Mouse (Mus musculus) neural tube, embryonic 14.5 days (tissue): ENCODE results near the gene 3110082I17Rik. TPM values are rescaled to one million over a fixed set of nuclear protein-coding genes. Genes with fewer than 3 reads are reported as not detected.
A peak's percentile ranks its signal among the peaks of the same experiment; 100 is the strongest.

Experiments
- ATAC-seq: fragments of 200-750 bp; cut with Nextera tagmentation; 2 replicates; pipeline ENCODE4 v1.8.0; 2017; ENCODE audit warnings: low read depth, mild to moderate bottlenecking, moderate TSS enrichment, moderate library complexity
- H3K27ac ChIP-seq: fragments of 300-500 bp; sonication (generic); 2 replicates; pipeline ENCODE4 v1.5.1; 2014; ENCODE audit warnings: low read depth, mild to moderate bottlenecking, control low read depth, low read length, moderate library complexity, mixed read lengths
- H3K27me3 ChIP-seq: fragments of 300-500 bp; sonication (generic); 2 replicates; pipeline ENCODE4 v1.6.1; 2014; ENCODE audit warnings: low read length; ENCODE audit not compliant: control insufficient read depth, insufficient read depth
- H3K36me3 ChIP-seq: fragments of 300-500 bp; sonication (generic); 2 replicates; pipeline ENCODE4 v1.6.1; 2014; ENCODE audit warnings: low read length, mixed read lengths; ENCODE audit not compliant: control insufficient read depth, insufficient read depth
- H3K4me1 ChIP-seq: fragments of 300-500 bp; sonication (generic); 2 replicates; pipeline ENCODE4 v1.6.1; 2014; ENCODE audit warnings: low read length; ENCODE audit not compliant: control insufficient read depth, insufficient read depth
- H3K4me2 ChIP-seq: fragments of 300-500 bp; sonication (generic); 2 replicates; pipeline ENCODE4 v1.6.1; 2014; ENCODE audit warnings: mild to moderate bottlenecking, low read depth, low read length, control low read depth
- H3K4me3 ChIP-seq: fragments of 300-500 bp; sonication (generic); 2 replicates; pipeline ENCODE4 v1.5.1; 2014; ENCODE audit warnings: low read depth, low read length, control low read depth, mixed read lengths
- H3K9ac ChIP-seq: fragments of 300-500 bp; sonication (generic); replicated peaks from 2 replicates; pipeline ENCODE4 v1.6.1; 2014; ENCODE audit warnings: low read depth, mild to moderate bottlenecking, control low read depth, low read length, mixed read lengths
- H3K9me3 ChIP-seq: fragments of 300-500 bp; sonication (generic); 2 replicates; pipeline ENCODE4 v1.6.1; 2016; ENCODE audit warnings: low read length; ENCODE audit not compliant: control insufficient read depth
- WGBS: fragments of 180-500 bp; shearing (Covaris S2); extraction: QIAGEN DNeasy Blood & Tissue Kit; methylation state at CpG from one replicate; pipeline ENCODE4 v1.1.7; 2014; 5-methylcytosine and 5-hydroxymethylcytosine counted together
- polyA plus RNA-seq: library from polyadenylated mRNA; unstranded; fragments of >200 nt; fragmentation: Nextera tagmentation; extraction: Ambion mirVana; gene quantifications from 2 replicates; pipeline ENCODE4 v1.2.1, GENCODE M21; 2014

The 3110082I17Rik gene
- polyA plus RNA-seq, 1 experiment from 2014 or later = 11.7 TPM

DNA sequence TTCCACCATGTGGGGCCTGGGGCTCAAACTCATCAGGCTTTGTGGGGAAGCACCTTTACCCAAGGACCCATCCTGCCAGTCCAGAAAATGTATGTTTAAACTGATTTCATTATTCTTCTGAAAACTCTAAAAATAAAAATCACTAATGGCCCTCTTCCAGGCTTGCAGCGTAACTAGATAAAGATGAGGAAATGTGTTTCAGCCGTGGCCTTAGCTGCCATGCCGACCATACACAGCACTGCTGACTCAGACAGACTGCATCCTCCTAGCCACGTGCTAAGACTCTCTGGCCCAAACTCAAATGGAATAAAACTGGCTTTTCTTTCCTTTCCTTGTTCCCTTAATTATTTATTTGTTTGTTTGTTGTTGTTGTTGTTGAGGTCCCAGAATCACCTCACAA, 4.5 kb upstream of the 3110082I17Rik start:
- WGBS = 72% methylated on average over 4 of the region's 4 CpGs
- no peak overlapping the region for H3K9ac ChIP-seq
- H3K4me2 ChIP-seq = no peak overlapping the region
- no peaks in the 10 kb centered on the region for H3K9me3 ChIP-seq
- no peak for ATAC-seq
- H3K36me3 ChIP-seq = no peaks in the 10 kb centered on the region
- H3K27me3 ChIP-seq = no peaks in the 10 kb centered on the region
- 0 out of 2 replicates have a peak, but pooled peaks cover 4% of the 10 kb centered on the region for H3K4me1 ChIP-seq
- H3K27ac ChIP-seq = no peak overlapping the region
- H3K4me3 ChIP-seq = no peak overlapping the region

DNA sequence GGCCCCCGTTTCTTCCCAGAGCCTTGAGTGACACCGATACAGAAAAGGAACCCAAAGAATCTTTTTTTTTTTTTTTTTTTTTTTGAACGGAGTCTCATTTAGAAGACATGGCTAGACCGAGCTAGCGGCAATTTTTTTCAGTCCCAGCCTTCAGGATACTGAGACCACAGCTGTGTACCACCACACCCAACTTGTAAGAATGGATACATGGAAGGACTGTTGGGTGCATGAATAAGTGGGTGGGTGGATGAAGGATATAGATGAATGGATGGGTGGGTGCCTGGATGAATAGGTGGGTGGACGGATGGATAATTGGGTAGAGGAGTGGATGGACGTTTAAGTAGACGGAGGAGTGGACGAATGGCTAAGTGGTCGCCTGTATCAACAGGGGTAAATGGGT, 389 bp downstream of the 3110082I17Rik start:
- H3K4me3 ChIP-seq = peak overlapping the region; percentile 52
- 0 out of 2 replicates have a peak, but pooled peaks cover 3% of the 10 kb centered on the region for H3K36me3 ChIP-seq
- H3K4me1 ChIP-seq = peaks cover 10% of the 10 kb centered on the region; the same call in 1 of the 2 replicates
- 11% methylated on average over 10 of the region's 10 CpGs for WGBS
- peak overlapping the region; percentile 52 for H3K9ac ChIP-seq
- peak; percentile 16 for ATAC-seq
- no peak overlapping the region for H3K27ac ChIP-seq
- H3K9me3 ChIP-seq = no peaks in the 10 kb centered on the region
- H3K27me3 ChIP-seq = no peaks in the 10 kb centered on the region
- peak overlapping the region; percentile 83 for H3K4me2 ChIP-seq

DNA sequence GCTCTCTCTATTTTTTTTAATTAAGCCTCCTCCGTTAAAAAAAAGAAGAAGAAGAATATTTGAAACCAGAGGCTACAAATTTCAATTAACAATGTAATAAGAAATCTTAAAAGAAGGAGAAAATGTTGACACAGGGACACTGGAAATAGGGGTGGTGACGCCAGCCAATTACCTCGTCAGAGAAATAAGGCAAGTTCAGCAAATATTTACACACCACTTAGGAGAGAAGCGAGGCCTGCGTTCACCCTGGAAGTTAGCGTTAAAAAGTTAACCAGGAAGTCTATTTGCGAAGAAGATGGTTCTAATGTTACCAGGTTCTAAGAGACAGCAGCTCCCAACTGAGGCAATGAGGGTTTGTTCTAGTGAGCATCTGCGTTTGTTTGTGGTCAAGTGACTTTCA, 3.1 kb downstream of the 3110082I17Rik start:
- Histone ChIP-seq H3K27me3 (no peaks in the 10 kb centered on the region), H3K9me3 (no peaks in the 10 kb centered on the region), H3K4me1 (peaks cover 10% of the 10 kb centered on the region; the same call in 1 of the 2 replicates), H3K9ac (no peak overlapping the region), H3K27ac (no peak overlapping the region), H3K36me3 (0 out of 2 replicates have a peak, but pooled peaks cover 3% of the 10 kb centered on the region), H3K4me3 (no peak overlapping the region), H3K4me2 (no peak overlapping the region)
- 95% methylated on average over 8 of the region's 8 CpGs for WGBS
- ATAC-seq = no peak

DNA sequence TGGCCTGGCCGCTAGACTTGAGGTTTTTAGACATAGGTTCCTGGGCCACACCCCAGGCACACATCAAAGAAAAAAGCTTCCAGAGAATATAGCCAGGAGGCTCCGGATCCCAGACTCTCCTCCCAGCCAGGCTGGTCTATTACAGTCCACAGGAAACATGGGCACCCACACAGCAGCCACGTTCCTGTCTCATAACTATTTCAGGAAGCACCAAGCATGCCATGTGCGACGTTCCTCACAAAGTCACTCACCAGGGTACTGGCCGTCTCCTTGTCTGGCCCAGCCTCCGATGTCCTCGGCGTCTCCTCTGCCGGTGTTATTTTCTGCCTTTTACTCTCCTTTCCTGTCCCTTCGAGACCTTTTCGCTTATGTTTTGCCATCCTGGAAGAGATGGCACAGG, 5.2 kb downstream of the 3110082I17Rik start:
- Histone ChIP-seq H3K9ac (no peak overlapping the region), H3K4me3 (no peak overlapping the region), H3K27me3 (no peaks in the 10 kb centered on the region), H3K27ac (no peak overlapping the region), H3K4me1 (peaks cover 7% of the 10 kb centered on the region; the same call in 1 of the 2 replicates), H3K36me3 (0 out of 2 replicates have a peak, but pooled peaks cover 3% of the 10 kb centered on the region), H3K4me2 (no peak overlapping the region), H3K9me3 (no peaks in the 10 kb centered on the region)
- WGBS = 94% methylated on average over 12 of the region's 12 CpGs
- no peak for ATAC-seq

- 80% methylated on average over 10 of the region's 10 CpGs for WGBS
- Histone ChIP-seq H3K27me3 (no peaks in the 10 kb centered on the region), H3K9me3 (no peaks in the 10 kb centered on the region), H3K27ac (no peak overlapping the region), H3K4me2 (no peak overlapping the region), H3K4me3 (no peak overlapping the region), H3K36me3 (0 out of 2 replicates have a peak, but pooled peaks cover 3% of the 10 kb centered on the region), H3K9ac (no peak overlapping the region), H3K4me1 (peaks cover 9% of the 10 kb centered on the region; the same call in 1 of the 2 replicates)
- ATAC-seq = no peak
These were observed 7.3 kb downstream of the 3110082I17Rik start for GRCm38 (mm10) chr5:139453031-139453430.

DNA sequence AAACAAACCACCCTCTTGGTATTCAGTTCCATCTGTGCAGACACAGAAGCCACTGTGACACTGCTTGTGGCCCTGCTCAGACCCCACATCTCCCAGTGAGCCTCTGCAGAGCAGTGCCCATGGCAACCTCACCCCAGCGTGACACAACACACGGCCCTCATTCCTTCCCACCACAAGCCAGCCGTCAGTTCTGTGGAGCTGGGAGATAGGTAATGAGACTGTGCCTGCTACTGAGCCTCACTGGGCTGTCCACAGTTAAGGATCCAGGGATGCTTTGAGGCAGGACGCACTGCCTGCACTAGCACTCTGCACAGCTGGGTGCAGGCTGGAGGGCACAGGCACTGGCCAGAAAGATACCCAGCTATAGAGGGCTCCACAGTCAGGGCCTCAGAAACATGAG, 10.4 kb downstream of the 3110082I17Rik start:
- Histone ChIP-seq H3K36me3 (no peaks in the 10 kb centered on the region), H3K4me3 (no peak overlapping the region), H3K9me3 (no peaks in the 10 kb centered on the region), H3K27me3 (no peaks in the 10 kb centered on the region), H3K27ac (0 out of 2 replicates have a peak overlapping the region, but pooled peaks have one; percentile 25), H3K4me2 (no peak overlapping the region), H3K4me1 (peaks cover 9% of the 10 kb centered on the region; the same call in 1 of the 2 replicates), H3K9ac (no peak overlapping the region)
- WGBS = 20% methylated on average over 4 of the region's 4 CpGs
- peak; percentile 75; the same call in 1 of the 2 replicates for ATAC-seq

DNA sequence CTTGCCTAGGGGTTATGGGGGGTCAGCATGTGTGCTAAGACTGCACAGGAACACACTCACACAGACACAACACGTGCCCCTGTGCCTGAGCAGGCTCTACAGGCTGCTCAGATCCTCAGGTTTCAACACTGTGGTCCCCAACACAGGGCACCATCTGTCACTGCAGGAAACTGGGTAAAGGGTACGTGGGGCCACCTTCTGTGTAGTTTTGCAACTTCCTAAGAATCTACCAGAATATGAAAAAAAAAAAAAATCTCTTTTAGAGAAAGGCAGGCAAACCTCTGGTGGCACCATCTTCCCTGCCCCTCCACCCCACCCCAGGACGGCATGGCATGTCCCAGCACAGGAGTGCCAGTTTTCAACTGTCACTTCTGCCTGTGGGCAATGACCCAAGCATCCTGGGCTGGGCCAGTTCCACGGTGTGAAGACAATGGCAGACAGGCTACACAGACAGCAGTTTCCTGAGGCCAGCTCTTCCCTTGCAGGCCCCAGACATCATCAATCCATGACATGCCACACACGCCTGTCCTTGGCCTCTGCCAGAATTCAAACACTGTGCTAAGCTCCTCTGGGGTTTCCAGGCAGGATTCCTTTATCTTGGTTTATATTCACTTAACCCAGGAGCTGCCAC, 11.1 kb downstream of the 3110082I17Rik start:
- Histone ChIP-seq H3K27ac (0 out of 2 replicates have a peak overlapping the region, but pooled peaks have one; percentile 25), H3K9me3 (no peaks in the 10 kb centered on the region), H3K9ac (no peak overlapping the region), H3K4me2 (no peak overlapping the region), H3K4me1 (peaks cover 9% of the 10 kb centered on the region; the same call in 1 of the 2 replicates), H3K27me3 (no peaks in the 10 kb centered on the region), H3K36me3 (no peaks in the 10 kb centered on the region), H3K4me3 (no peak overlapping the region)
- WGBS = 26% methylated on average over 5 of the region's 5 CpGs
- peak; percentile 56; the same call in 1 of the 2 replicates for ATAC-seq

- Histone ChIP-seq H3K4me3 (no peak overlapping the region), H3K36me3 (no peaks in the 10 kb centered on the region), H3K9ac (no peak overlapping the region), H3K27me3 (no peaks in the 10 kb centered on the region), H3K9me3 (no peaks in the 10 kb centered on the region), H3K27ac (no peak overlapping the region), H3K4me2 (no peak overlapping the region), H3K4me1 (peaks cover 9% of the 10 kb centered on the region; the same call in 1 of the 2 replicates)
- 68% methylated on average over 6 of the region's 6 CpGs for WGBS
- no peak for ATAC-seq
These were observed 12.3 kb downstream of the 3110082I17Rik start for GRCm38 (mm10) chr5:139448025-139448424.

GRCm38 (mm10) chr5:139445258-139445657, 15.1 kb downstream of the 3110082I17Rik start:
- Histone ChIP-seq H3K9ac (no peak overlapping the region), H3K9me3 (no peaks in the 10 kb centered on the region), H3K4me3 (no peak overlapping the region), H3K4me1 (peaks cover 13% of the 10 kb centered on the region; the same call in 1 of the 2 replicates), H3K4me2 (no peak overlapping the region), H3K36me3 (no peaks in the 10 kb centered on the region), H3K27ac (no peak overlapping the region), H3K27me3 (no peaks in the 10 kb centered on the region)
- WGBS = 90% methylated on average over 8 of the region's 8 CpGs
- ATAC-seq = no peak
